Mouse (Mus musculus) kidney, postnatal 25 days (tissue): Measurements from ENCODE around the gene Mrpl38.
"Not testable (repeated sequence)": the region's sequence is repeated elsewhere in the genome, so short reads cannot be mapped to it uniquely, and the experiment has no call there.

Source experiments
- DNase-seq, 2 experiments: peaks; one replicate each; pipeline ENCODE4 v3.0.0; 2021; ENCODE audit warnings: mixed read lengths in 2 of 2

The Mrpl38 gene

DNA sequence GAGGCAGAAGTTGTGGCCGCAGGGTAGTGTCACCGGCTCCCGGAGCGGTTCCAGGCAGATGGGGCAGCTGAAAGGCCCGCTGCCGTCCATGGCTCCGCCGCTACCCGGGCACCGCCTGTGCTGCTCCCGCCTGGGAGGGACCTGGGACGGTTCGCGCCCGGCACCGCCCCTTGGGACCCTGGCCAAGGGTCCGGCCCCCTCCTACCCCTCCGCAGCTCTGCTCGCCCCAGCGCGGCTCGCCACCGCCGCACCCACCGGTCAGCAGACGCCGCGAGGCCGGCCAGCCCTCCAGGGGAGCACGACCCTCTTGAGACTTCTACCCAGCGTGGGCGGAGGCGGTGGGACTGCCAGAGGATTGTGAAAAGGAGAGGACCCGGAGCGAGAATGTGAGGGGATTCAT lies 28.5 kb downstream of the Mrpl38 start:
- DNase-seq, result peak; percentile 85 to 94

- peak; percentile 48 to 77 for DNase-seq
These were observed 29.1 kb downstream of the Mrpl38 start for GRCm38 (mm10) chr11:116109441-116110081.

GRCm38 (mm10) chr11:116108464-116109137 lies 30.1 kb downstream of the Mrpl38 start:
- DNase-seq, result peak; percentile 74 to 85

DNA sequence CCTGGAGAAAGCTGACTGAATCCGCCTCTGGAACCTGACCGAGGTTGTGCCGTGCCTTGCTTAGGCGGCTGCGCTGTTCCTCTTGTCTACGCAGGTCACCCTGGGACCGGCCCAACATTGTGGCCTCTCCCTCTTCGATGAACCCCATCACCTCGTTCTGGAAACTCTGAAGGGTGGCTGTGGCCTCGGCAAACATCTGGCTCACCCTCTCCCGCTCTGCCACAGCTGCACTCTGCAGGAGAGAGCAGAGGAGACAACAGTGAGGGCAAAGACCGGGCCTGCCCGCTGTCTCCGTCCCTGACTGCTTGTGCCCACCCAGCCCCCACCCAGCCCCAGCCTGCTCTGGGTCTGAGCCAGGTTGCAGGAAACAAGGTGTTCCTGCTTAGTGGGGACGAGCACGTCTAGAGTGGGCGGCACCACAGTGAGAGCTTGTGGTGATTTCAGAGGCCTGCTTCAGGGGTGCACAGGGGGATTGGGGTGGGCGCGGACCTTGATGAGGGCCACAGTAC lies 30.8 kb downstream of the Mrpl38 start:
- DNase-seq, result peak in 1 of 2 experiments; percentile 84

DNA sequence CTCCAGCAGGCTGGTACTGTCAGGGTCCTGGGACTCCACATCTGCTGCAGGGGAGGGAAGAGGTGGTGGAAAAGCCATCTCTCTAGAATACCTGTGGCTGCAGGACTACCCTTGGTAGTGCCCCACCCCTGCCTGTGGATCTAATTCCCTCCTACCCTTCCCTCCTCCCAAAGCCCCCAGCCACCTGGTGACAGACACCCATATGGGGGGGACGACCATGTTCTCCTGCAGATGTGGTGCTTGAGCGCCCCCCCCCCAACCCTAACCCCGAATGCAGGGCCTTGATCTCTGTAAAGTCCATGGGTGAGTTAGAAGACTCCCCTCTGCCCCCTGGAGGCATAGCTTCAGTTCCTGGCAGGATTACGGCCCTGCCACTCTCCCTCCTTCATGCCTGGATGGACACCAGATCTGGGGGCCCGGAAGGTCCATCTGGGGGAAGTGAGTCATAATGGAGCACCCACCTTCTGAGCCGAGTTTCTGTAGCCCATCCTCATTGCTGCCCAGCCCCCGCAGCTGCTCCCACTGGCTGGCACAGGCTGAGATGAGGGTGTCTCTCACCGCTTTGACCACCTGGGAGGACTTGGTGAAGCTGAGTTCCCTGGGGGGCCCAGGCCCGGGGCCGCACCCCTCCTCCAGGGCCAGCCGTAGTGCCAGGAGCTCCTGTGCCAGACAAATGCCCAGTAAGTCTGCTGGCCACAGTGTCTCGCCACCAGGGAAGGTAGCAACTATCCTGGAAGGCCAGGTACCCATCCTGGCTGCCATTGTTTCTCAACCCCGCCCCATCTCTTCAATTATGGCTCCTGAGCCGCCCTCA lies 31.5 kb downstream of the Mrpl38 start:
- peak; percentile 54 to 66 for DNase-seq

- DNase-seq, result peak in 1 of 2 experiments; percentile 51
These were observed 32.3 kb downstream of the Mrpl38 start for GRCm38 (mm10) chr11:116106154-116106962.

GRCm38 (mm10) chr11:116105065-116105464 lies 33.6 kb downstream of the Mrpl38 start:
- DNase-seq, result peak in 1 of 2 experiments; percentile 36

DNA sequence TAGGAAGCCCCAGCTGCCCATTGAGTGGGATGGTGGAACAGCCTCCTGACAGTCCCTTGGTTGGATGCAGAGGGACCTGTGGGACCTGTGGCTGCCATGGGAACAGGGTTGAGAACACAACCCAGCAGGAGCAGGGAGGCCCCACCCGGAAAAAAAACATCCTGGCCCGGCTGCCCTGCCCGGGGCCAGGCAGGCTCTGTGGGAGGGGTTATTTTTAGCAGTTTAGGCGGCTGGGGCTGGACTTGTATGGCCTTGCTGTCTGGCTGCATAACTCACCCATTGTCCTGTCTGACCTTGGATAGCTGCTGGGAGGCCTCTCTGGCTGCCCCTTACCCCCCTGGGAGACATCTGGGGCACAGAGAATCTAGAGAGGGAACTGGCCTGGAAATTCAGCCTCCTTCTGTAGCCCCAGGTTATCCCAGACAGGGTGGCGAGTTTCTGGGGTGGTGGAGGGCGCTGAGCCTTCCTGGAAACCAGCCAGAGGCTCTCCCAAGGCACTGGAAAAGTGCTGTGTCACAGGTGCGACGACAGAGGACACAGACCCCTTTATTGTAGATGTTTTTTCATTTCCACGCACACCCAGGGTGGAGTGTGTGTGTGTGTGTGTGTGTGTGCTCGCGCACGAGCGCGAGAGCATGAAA lies 34.5 kb downstream of the Mrpl38 start:
- peak; percentile 80 to 95 for DNase-seq

DNA sequence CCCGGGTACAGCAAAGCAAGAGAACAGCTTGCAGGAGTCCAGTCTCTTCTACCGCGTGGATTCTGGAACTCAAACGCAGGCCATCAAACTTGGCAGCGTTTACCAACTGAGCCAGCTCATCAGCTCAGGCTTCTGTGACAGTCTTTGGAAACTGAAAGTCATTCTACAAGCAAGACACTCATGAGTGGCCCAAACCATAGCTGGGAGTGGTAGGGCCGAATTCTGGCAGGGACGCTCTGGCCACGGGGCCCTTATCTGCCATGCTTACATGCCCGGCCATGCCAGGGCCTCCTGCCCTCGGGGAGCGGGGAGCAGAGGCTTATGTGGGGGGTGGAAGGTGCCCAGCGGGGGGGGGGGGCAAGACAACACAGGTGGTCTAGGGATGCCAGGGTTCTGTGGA lies 35.1 kb downstream of the Mrpl38 start:
- no peak for DNase-seq

DNA sequence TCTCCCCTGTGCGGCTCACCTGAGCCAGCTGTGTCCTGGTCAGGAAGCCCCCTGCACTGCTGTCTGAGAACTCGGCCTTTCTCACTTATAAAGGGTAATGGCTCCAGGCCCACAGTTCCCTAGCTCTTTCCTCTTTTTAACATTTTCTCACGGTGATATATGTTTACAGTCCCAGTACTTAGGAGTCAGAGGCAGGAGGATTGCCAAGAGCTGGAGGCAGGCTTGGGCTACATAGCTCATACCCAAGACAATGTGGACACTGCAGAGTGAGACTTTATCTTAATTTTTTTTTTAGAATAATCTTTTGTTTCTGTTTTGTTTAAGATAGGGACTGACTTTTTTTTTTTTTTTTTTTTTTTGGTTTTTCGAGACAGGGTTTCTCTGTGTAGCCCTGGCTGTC lies 36.2 kb downstream of the Mrpl38 start:
- no peak for DNase-seq

GRCm38 (mm10) chr11:116101931-116102381 lies 36.7 kb downstream of the Mrpl38 start:
- DNase-seq, result peak; percentile 52 to 84

- DNase-seq, result no peak
These were observed 37.8 kb downstream of the Mrpl38 start for GRCm38 (mm10) chr11:116100839-116101238.

GRCm38 (mm10) chr11:116100385-116100784 lies 38.3 kb downstream of the Mrpl38 start:
- DNase-seq, result peak; percentile 70 to 92

- peak in 1 of 2 experiments; percentile 52 for DNase-seq
These were observed 39.2 kb downstream of the Mrpl38 start for GRCm38 (mm10) chr11:116099462-116099861.

GRCm38 (mm10) chr11:116098711-116099460 lies 39.8 kb downstream of the Mrpl38 start:
- peak; percentile 63 to 82 for DNase-seq

GRCm38 (mm10) chr11:116096213-116097108 lies 42.2 kb downstream of the Mrpl38 start:
- DNase-seq, result peak; percentile 55 to 59

DNA sequence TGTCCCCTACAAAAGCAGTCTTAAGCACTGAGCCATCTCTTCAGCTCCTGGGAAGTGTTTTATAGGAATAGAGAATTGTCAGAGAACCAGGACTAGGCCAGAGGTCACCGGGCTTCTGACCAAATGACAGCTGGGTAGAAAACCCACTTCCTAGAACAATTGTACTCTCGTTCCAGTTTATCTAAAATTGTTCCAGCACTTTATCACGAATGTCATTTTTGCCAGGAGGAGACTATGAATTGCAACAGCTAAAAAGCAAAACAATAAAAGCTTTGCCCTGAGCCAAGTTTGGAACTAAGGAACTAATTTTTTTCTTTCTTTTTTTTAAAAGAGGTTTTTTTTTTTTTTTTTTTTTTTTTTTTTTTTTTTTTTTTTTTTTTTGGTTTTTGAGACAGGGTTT lies 43.1 kb downstream of the Mrpl38 start:
- peak; percentile 81 to 83 for DNase-seq

- no peak for DNase-seq
These were observed 44.7 kb downstream of the Mrpl38 start for GRCm38 (mm10) chr11:116093771-116094565.

DNA sequence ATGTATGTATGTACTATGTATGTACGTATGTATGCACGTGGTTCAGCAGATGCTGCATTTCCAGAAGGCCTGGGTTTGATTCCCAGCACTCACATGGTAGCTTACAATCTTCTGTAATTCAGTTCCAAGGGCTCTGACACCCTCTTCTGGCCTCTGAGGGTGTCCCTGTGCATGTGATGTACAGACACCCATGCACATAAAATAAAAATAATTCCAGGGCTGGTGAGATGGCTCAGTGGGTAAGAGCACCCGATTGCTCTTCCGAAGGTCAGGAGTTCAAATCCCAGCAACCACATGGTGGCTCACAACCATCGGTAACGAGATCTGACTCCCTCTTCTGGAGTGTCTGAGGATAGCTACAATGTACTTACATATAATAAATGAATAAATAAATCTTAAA lies 45.7 kb downstream of the Mrpl38 start:
- DNase-seq, result not testable (repeated sequence)
